Mouse (Mus musculus): Measurements from ENCODE around the gene Cdc42bpa. TPM values are rescaled to one million over a fixed set of nuclear protein-coding genes. Genes with fewer than 3 reads are reported as not detected.

The Cdc42bpa gene
- total RNA-seq, 1 experiment from 2014 or later = 2.0 TPM

GRCm38 (mm10) chr1:179958871-179959720 lies 1.2 kb upstream of the Cdc42bpa start:
- no peak for ATAC-seq (replicated peaks; ENCODE audit: insufficient number of reproducible peaks, low FRiP score, low TSS enrichment, poor library complexity, severe bottlenecking)

- no peak for ATAC-seq (replicated peaks; ENCODE audit: insufficient number of reproducible peaks, low FRiP score, low TSS enrichment, poor library complexity, severe bottlenecking)
These were observed 238 bp downstream of the Cdc42bpa start for GRCm38 (mm10) chr1:179960543-179960876.

- ATAC-seq (replicated peaks; ENCODE audit: insufficient number of reproducible peaks, low FRiP score, low TSS enrichment, poor library complexity, severe bottlenecking) = no peak
These were observed 818 bp downstream of the Cdc42bpa start for GRCm38 (mm10) chr1:179960882-179961698.

GRCm38 (mm10) chr1:179961777-179962176 lies 1.5 kb downstream of the Cdc42bpa start:
- ATAC-seq (replicated peaks; ENCODE audit: insufficient number of reproducible peaks, low FRiP score, low TSS enrichment, poor library complexity, severe bottlenecking) = no peak

- no peak for ATAC-seq (replicated peaks; ENCODE audit: insufficient number of reproducible peaks, low FRiP score, low TSS enrichment, poor library complexity, severe bottlenecking)
These were observed 9.6 kb downstream of the Cdc42bpa start for GRCm38 (mm10) chr1:179969776-179970428.

GRCm38 (mm10) chr1:179975021-179975420 lies 14.7 kb downstream of the Cdc42bpa start:
- no peak for ATAC-seq (replicated peaks; ENCODE audit: insufficient number of reproducible peaks, low FRiP score, low TSS enrichment, poor library complexity, severe bottlenecking)

GRCm38 (mm10) chr1:179975645-179976275 lies 15.5 kb downstream of the Cdc42bpa start:
- ATAC-seq (replicated peaks; ENCODE audit: insufficient number of reproducible peaks, low FRiP score, low TSS enrichment, poor library complexity, severe bottlenecking) = no peak

- ATAC-seq (replicated peaks; ENCODE audit: insufficient number of reproducible peaks, low FRiP score, low TSS enrichment, poor library complexity, severe bottlenecking) = no peak
These were observed 17.2 kb downstream of the Cdc42bpa start for GRCm38 (mm10) chr1:179977437-179977836.

GRCm38 (mm10) chr1:179978742-179979141 lies 18.5 kb downstream of the Cdc42bpa start:
- ATAC-seq (replicated peaks; ENCODE audit: insufficient number of reproducible peaks, low FRiP score, low TSS enrichment, poor library complexity, severe bottlenecking) = no peak

- no peak for ATAC-seq (replicated peaks; ENCODE audit: insufficient number of reproducible peaks, low FRiP score, low TSS enrichment, poor library complexity, severe bottlenecking)
These were observed 21.4 kb downstream of the Cdc42bpa start for GRCm38 (mm10) chr1:179981680-179982079.

GRCm38 (mm10) chr1:179982183-179982582 lies 21.9 kb downstream of the Cdc42bpa start:
- no peak for ATAC-seq (replicated peaks; ENCODE audit: insufficient number of reproducible peaks, low FRiP score, low TSS enrichment, poor library complexity, severe bottlenecking)

GRCm38 (mm10) chr1:179982933-179983332 lies 22.7 kb downstream of the Cdc42bpa start:
- ATAC-seq (replicated peaks; ENCODE audit: insufficient number of reproducible peaks, low FRiP score, low TSS enrichment, poor library complexity, severe bottlenecking) = no peak

- ATAC-seq (replicated peaks; ENCODE audit: insufficient number of reproducible peaks, low FRiP score, low TSS enrichment, poor library complexity, severe bottlenecking) = no peak
These were observed 23.9 kb downstream of the Cdc42bpa start for GRCm38 (mm10) chr1:179984171-179984570.

GRCm38 (mm10) chr1:179991660-179992235 lies 31.5 kb downstream of the Cdc42bpa start:
- ATAC-seq (replicated peaks; ENCODE audit: insufficient number of reproducible peaks, low FRiP score, low TSS enrichment, poor library complexity, severe bottlenecking) = no peak

- ATAC-seq (replicated peaks; ENCODE audit: insufficient number of reproducible peaks, low FRiP score, low TSS enrichment, poor library complexity, severe bottlenecking) = no peak
These were observed 32.0 kb downstream of the Cdc42bpa start for GRCm38 (mm10) chr1:179992255-179992654.

GRCm38 (mm10) chr1:180008057-180008456 lies 47.8 kb downstream of the Cdc42bpa start:
- no peak for ATAC-seq (replicated peaks; ENCODE audit: insufficient number of reproducible peaks, low FRiP score, low TSS enrichment, poor library complexity, severe bottlenecking)

- ATAC-seq (replicated peaks; ENCODE audit: insufficient number of reproducible peaks, low FRiP score, low TSS enrichment, poor library complexity, severe bottlenecking) = no peak
These were observed 53.2 kb downstream of the Cdc42bpa start for GRCm38 (mm10) chr1:180013479-180013878.

- no peak for ATAC-seq (replicated peaks; ENCODE audit: insufficient number of reproducible peaks, low FRiP score, low TSS enrichment, poor library complexity, severe bottlenecking)
These were observed 57.9 kb downstream of the Cdc42bpa start for GRCm38 (mm10) chr1:180018218-180018617.
